Mouse (Mus musculus) liver, adult 2 months (tissue): ENCODE measurements around the gene Anapc2. TPM values are rescaled to one million over a fixed set of nuclear protein-coding genes. Genes with fewer than 3 reads are reported as not detected.

Experiments used
- DNase-seq: peaks from one replicate; pipeline ENCODE4 v3.0.0-alpha.2; 2011; ENCODE audit warnings: low read depth, low spot score; ENCODE audit errors: extremely low read depth
- H3K27ac ChIP-seq: fragments of 200-500 bp; replicated peaks from 2 replicates; pipeline ENCODE4 v1.5.1; 2012; ENCODE audit warnings: low read depth, mild to moderate bottlenecking, control low read depth, inconsistent platforms, low read length; ENCODE audit not compliant: insufficient read depth
- H3K27me3 ChIP-seq: fragments of 200-500 bp; 2 replicates; pipeline ENCODE4 v1.6.1; 2012; ENCODE audit warnings: mild to moderate bottlenecking, moderate library complexity, low read length, inconsistent platforms; ENCODE audit not compliant: control insufficient read depth, insufficient read depth
- H3K36me3 ChIP-seq: fragments of 200-500 bp; 2 replicates; pipeline ENCODE4 v1.6.1; 2012; ENCODE audit warnings: low read length, inconsistent platforms; ENCODE audit not compliant: control insufficient read depth, insufficient read depth
- H3K4me1 ChIP-seq: fragments of 200-500 bp; 2 replicates; pipeline ENCODE4 v1.6.1; 2011; ENCODE audit warnings: low read length; ENCODE audit not compliant: control insufficient read depth, insufficient read depth
- H3K4me3 ChIP-seq: fragments of 200-500 bp; 2 replicates; pipeline ENCODE4 v1.5.1; 2011; ENCODE audit warnings: low read depth, mild to moderate bottlenecking, control low read depth, low read length, moderate library complexity; ENCODE audit not compliant: insufficient read depth
- H3K79me2 ChIP-seq: fragments of 200-500 bp; 2 replicates; pipeline ENCODE4 v1.6.1; 2012; ENCODE audit warnings: inconsistent platforms, mild to moderate bottlenecking, low read length, moderate library complexity; ENCODE audit not compliant: control insufficient read depth, insufficient read depth
- H3K9ac ChIP-seq: fragments of 200-500 bp; 2 replicates; pipeline ENCODE4 v1.6.1; 2012; ENCODE audit warnings: low read depth, mild to moderate bottlenecking, control low read depth, inconsistent platforms, low read length
- CTCF ChIP-seq: fragments of 200-500 bp; IDR thresholded peaks from 2 replicates; pipeline ENCODE4 v1.5.1; 2011; ENCODE audit warnings: low read depth, low read length, control low read depth
- POLR2A ChIP-seq: fragments of 200-500 bp; IDR thresholded peaks from 2 replicates; pipeline ENCODE4 v1.6.1; 2011; ENCODE audit warnings: low read length, control low read depth; ENCODE audit not compliant: insufficient read depth; ENCODE audit errors: extremely low read depth
- WGBS: fragments of 180-500 bp; shearing (Covaris S2); methylation state at CpG from one replicate; pipeline ENCODE4 v1.1.7; 2018; 5-methylcytosine and 5-hydroxymethylcytosine counted together
- polyA plus RNA-seq: library from polyadenylated mRNA; depleted of rRNA; stranded (reverse); fragments of >200 nt; gene quantifications from 2 replicates; pipeline ENCODE4 v1.2.3, GENCODE M21; 2012
- total RNA-seq: library from RNA; depleted of rRNA; stranded (reverse); fragments of >200 nt; gene quantifications from 2 replicates; pipeline ENCODE4 v1.2.3, GENCODE M21; 2014

Anapc2 gene
- total and polyA plus RNA-seq, 2 experiments = 24.0 to 52.1 TPM

DNA sequence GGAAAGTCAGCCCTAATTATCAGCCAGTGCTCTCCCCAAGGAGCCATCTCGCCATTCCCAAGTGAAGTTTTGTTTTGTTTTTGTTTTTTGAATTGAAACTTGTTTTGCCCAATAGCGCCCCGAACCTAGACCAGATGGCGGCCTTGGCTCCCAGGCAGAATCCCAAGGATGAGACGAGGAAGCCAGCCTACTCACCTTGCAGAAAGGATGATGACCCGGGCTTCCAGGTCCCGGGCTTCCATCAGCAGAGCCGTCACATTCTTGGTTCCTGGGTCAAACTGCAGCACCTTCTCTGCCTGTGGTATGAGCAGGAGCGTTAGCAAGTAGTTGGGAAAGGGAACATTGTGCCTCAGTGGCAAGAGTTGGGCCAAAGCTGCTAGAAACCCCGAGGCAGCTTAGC, 37.9 kb downstream of the Anapc2 start:
- Histone ChIP-seq H3K79me2 (no peaks in the 10 kb centered on the region), H3K4me1 (no peaks in the 10 kb centered on the region), H3K9ac (no peak overlapping the region), H3K4me3 (no peak overlapping the region), H3K36me3 (no peaks in the 10 kb centered on the region), H3K27me3 (peaks cover 16% of the 10 kb centered on the region), H3K27ac (no peak overlapping the region)
- TF ChIP-seq POLR2A = no peak
- no peak for TF ChIP-seq CTCF
- DNase-seq = no peak
- WGBS = 54% methylated on average over 10 of the region's 10 CpGs

DNA sequence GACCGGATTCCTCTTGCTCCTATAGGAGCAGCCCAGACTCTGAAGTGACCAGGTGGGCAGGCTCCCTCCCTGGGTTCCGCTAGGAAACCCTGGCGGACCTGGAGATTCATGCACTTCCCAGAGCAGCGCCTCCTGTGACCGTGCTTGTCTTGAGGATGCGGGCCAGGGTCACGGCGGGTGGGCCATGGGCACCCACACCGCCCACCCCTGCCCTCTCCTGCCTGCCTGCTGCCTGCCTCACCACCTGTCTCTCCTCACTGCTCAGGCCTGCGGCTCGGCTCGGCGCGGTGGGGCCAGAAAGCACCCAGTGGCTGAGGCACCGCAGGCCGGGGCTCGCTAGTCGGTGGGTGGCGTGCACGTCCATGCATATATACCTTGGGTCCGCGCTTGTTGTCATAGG, 38.7 kb downstream of the Anapc2 start:
- TF ChIP-seq POLR2A (no peak), CTCF (no peak)
- no peak overlapping the region for H3K4me3 ChIP-seq
- no peaks in the 10 kb centered on the region for H3K79me2 ChIP-seq
- H3K27ac ChIP-seq = no peak overlapping the region
- 4% methylated on average over 22 of the region's 22 CpGs for WGBS
- H3K9ac ChIP-seq = no peak overlapping the region
- peaks cover 9% of the 10 kb centered on the region for H3K27me3 ChIP-seq
- DNase-seq = no peak
- H3K4me1 ChIP-seq = no peaks in the 10 kb centered on the region
- H3K36me3 ChIP-seq = no peaks in the 10 kb centered on the region

DNA sequence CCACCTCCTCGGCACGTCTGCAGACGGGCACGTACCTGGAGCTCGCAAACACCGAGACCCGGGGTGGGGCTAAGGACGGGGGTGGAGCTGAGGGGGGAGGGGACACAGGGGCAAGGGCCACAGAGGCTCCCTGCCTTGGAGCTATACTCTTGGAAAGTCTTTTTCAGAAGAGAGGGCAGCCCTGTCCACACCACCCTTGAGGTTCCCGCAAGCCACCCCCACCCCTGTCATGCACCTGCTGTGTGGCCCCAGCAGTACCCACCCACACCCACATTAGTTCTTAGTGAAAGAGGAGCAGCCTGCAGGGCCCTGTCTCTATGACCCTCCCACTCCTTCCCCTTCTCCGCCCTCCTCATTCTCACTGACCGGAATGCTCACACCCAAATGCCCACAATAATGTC, 39.2 kb downstream of the Anapc2 start:
- Histone ChIP-seq H3K4me1 (no peaks in the 10 kb centered on the region), H3K36me3 (no peaks in the 10 kb centered on the region), H3K9ac (no peak overlapping the region), H3K27me3 (peaks cover 9% of the 10 kb centered on the region), H3K4me3 (no peak overlapping the region), H3K27ac (no peak overlapping the region), H3K79me2 (no peaks in the 10 kb centered on the region)
- 4% methylated on average over 11 of the region's 11 CpGs for WGBS
- DNase-seq = no peak
- TF ChIP-seq CTCF (no peak), POLR2A (no peak)

DNA sequence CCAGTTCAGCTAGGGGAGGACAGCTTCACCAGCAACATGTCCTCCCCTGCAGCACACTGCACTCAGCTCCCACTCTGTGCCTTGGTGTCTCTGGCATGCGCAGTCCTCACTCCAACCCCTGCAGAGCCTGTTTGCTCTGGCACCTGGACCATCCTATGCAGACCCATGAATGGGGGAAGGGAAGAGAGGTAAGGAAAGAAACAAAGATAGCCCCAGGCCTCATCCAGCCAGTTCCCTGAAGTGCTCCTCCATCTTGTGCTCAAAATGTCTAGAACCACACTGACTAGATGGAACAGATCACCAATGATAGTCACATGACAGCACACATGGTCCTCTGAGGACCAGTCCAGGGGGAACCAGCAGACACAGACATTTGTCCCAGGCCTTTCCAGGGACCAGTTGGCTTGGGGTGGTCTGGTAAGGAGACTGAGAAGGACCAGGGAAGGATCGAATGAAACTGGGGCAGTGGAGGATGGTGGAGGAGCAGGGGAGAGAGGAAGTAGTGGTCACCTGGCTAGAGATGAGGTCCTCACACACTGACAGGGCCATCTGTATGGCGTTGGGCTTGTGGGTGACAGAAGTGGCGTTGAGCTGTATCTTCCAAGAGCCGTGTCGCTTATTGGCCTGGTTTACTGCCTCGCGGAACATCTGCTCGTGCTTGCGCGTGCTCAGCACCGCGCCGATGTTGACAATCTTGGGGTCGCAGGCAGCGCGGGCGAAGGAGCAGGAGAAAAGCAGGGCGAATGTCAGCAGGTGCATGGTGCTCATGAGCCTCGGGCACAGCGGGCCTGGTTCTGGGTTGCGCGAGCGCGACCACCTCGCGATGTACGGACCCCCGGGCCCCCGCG, 46.1 kb downstream of the Anapc2 start:
- DNase-seq = no peak
- Histone ChIP-seq H3K79me2 (no peaks in the 10 kb centered on the region), H3K27me3 (peaks cover 10% of the 10 kb centered on the region), H3K9ac (no peak overlapping the region), H3K4me1 (no peaks in the 10 kb centered on the region), H3K4me3 (no peak overlapping the region), H3K36me3 (no peaks in the 10 kb centered on the region), H3K27ac (no peak overlapping the region)
- WGBS = 7% methylated on average over 31 of the region's 31 CpGs
- TF ChIP-seq CTCF = no peak
- no peak for TF ChIP-seq POLR2A

DNA sequence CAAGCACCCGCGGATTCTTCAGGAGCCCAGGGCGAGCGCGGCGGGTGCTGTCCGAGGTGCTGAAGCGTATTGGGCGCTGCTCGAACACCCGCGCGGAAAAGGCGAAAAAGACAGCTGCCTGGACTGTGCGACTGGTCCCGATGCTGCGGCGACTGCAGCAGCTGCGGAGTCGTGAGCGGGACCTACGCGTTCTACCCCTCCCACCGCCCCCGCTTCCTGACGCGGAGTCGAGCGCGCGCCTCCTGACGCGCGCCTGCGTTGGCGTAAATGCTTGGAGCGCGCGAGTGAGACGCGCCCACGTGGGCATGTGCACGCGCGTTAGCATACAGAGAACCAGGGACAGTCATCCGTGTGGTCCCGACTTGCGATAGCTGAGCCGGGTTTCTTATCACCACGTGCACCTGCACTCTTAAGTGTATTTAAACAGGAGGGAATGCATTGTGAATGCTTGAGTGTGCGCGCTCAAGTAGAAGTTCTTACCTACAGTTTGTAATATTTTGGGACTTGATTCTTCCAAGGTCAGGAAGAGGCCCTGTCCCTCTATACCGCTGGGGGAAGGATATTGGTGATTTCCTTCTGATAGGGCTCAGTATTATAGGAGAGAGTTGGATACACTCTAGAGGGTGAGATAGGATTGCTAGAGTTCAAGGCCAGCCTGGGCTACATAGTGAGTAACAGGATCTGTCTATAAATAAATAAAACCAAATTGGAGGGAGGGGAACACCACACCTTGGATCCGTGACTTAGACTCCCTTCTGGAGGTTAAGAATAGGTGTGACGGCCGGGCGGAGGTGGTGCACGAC, 46.9 kb downstream of the Anapc2 start, which contains the start of gene Grin1:
Gene Grin1, minus strand, starts transcription at position 217 of the 803 bp plus-strand sequence.
- Histone ChIP-seq H3K27me3 (peaks cover 10% of the 10 kb centered on the region), H3K4me3 (no peak within 1 kb of the TSS), H3K9ac (no peak within 1 kb of the TSS), H3K36me3 (no peaks in the 10 kb centered on the region), H3K4me1 (no peaks in the 10 kb centered on the region), H3K27ac (no peak within 1 kb of the TSS), H3K79me2 (no peaks in the 10 kb centered on the region)
- TF ChIP-seq CTCF = no peak
- no peak for TF ChIP-seq POLR2A
- WGBS = 9% methylated on average over 58 of the region's 58 CpGs
- no peak for DNase-seq
